ENCODE assay signal across 9 mouse cellular contexts in the genomic region with DNA sequence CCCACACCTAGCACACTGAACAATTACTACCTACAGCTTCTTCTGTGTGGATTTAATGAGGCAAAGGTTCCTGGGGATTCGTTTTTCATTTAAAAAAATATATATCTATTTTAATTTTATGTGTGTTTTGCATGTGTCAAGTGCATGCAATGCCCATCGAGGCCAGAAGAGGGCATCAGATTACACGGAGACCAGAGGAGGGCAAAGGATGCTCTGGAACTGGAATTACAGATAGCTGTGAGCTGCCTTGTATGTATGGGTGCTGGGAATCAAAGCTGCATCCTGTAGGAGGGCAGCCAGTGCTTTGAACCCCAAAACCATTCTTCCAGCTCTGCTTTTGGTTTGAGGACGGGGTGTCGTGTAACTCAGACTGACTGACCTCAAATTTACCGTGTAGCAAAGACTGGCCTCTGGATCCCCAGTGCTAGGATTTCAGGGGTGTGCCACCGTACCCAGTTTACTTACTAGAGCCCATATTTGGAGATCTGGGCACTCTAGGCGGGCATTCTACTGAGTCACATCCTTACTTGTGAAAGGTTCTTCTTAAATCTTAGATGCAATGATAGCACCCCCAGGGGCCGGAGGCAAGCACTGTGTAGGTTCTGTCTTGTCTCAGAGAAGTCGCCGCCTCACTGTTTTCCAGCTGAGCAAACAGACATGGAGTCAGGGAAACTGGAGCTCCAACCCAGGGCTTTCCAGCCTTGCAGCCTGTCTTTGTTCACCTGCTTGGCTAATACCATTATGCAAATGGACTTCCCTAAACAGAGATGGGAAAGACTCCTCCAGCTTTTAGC.
DNase-seq lines count a peak whose midpoint lies in the region; ATAC-seq lines count a peak whose summit lies in the region.
"Had no signal": no experiment of that assay in that cellular context is flagged by ENCODE, and none has a peak within 500 bp of the region (broad histone marks: within the 10 kb centered on the region; RNA-seq: fewer than 3 reads in every experiment).

No protein-coding gene starts in this region.

- no peaks in the 10 kb centered on the region for H3K36me3 ChIP-seq in forebrain, embryonic 15.5 days
- no peaks in the 10 kb centered on the region for H3K36me3 ChIP-seq in hindbrain, embryonic 16.5 days (ENCODE audit: control insufficient read depth, insufficient read depth, low read length)
- no peaks in the 10 kb centered on the region for H3K36me3 ChIP-seq in midbrain, embryonic 14.5 days (ENCODE audit: control insufficient read depth, insufficient read depth, low read length)
- H3K36me3 ChIP-seq: limb, embryonic 15.5 days had no signal

- ATAC-seq in forebrain, embryonic 15.5 days (replicated peaks), result no peak
- ATAC-seq in hindbrain, embryonic 16.5 days, result no peak
- ATAC-seq in midbrain, embryonic 14.5 days (ENCODE audit: low FRiP score, low TSS enrichment), result no peak; the same call in 1 of the 2 replicates

- no peak overlapping the region for H3K9ac ChIP-seq in forebrain, embryonic 15.5 days (replicated peaks)
- peak overlapping the region; percentile 54; the same call in 1 of the 2 replicates for H3K9ac ChIP-seq in hindbrain, embryonic 16.5 days (ENCODE audit: low read depth, low read length)
- H3K9ac ChIP-seq in midbrain, embryonic 14.5 days (replicated peaks; ENCODE audit: low read length), result peak overlapping the region; percentile 40; the same call in 1 of the 2 replicates
- H3K9ac ChIP-seq: limb, embryonic 15.5 days had no signal

- WGBS in forebrain, embryonic 15.5 days, result 8% methylated on average over 11 of the region's 11 CpGs
- WGBS in hindbrain, embryonic 16.5 days, result 9% methylated on average over 11 of the region's 11 CpGs
- WGBS in midbrain, embryonic 14.5 days, result 10% methylated on average over 11 of the region's 11 CpGs

- no peaks in the 10 kb centered on the region for H3K9me3 ChIP-seq in forebrain, embryonic 15.5 days
- H3K9me3 ChIP-seq in hindbrain, embryonic 16.5 days (ENCODE audit: control insufficient read depth, low read length), result no peaks in the 10 kb centered on the region
- H3K9me3 ChIP-seq in midbrain, embryonic 14.5 days (ENCODE audit: control insufficient read depth, low read length), result no peaks in the 10 kb centered on the region
- H3K9me3 ChIP-seq: limb, embryonic 15.5 days had no signal

- peaks cover 16% of the 10 kb centered on the region for H3K4me1 ChIP-seq in forebrain, embryonic 15.5 days
- H3K4me1 ChIP-seq in hindbrain, embryonic 16.5 days (ENCODE audit: control insufficient read depth, insufficient read depth, low read depth, low read length), result peaks cover 10% of the 10 kb centered on the region
- peaks cover 19% of the 10 kb centered on the region for H3K4me1 ChIP-seq in midbrain, embryonic 14.5 days (ENCODE audit: control insufficient read depth, insufficient read depth, low read length)

- intact Hi-C loops in heart, postnatal 25 days (cut with DNase I), result loop anchor here (2.0 to 5.0 kb wide), 2 partner anchors 156 to 650 kb away; no protein-coding TSS in a partner anchor

- H3K27ac ChIP-seq in forebrain, embryonic 15.5 days (replicated peaks), result peak overlapping the region; percentile 77; the same call in 1 of the 2 replicates
- H3K27ac ChIP-seq in hindbrain, embryonic 16.5 days (ENCODE audit: low read depth, low read length), result peak overlapping the region; percentile 70
- H3K27ac ChIP-seq in midbrain, embryonic 14.5 days (replicated peaks; ENCODE audit: low read depth, low read length), result peak overlapping the region; percentile 86
- H3K27ac ChIP-seq: limb, embryonic 15.5 days had no signal

- 0 out of 2 replicates have a peak overlapping the region, but pooled peaks have one; percentile 27 for H3K4me3 ChIP-seq in forebrain, embryonic 15.5 days
- H3K4me3 ChIP-seq in hindbrain, embryonic 16.5 days (ENCODE audit: low read length), result no peak overlapping the region
- 0 out of 2 replicates have a peak overlapping the region, but pooled peaks have one; percentile 13 for H3K4me3 ChIP-seq in midbrain, embryonic 14.5 days (replicated peaks; ENCODE audit: low read depth, low read length)
- H3K4me3 ChIP-seq: limb, embryonic 15.5 days had no signal

- H3K27me3 ChIP-seq in forebrain, embryonic 15.5 days, result peaks cover 15% of the 10 kb centered on the region
- no peaks in the 10 kb centered on the region for H3K27me3 ChIP-seq in hindbrain, embryonic 16.5 days (replicated peaks; ENCODE audit: control insufficient read depth, insufficient read depth, low read length)
- peaks cover 5% of the 10 kb centered on the region for H3K27me3 ChIP-seq in midbrain, embryonic 14.5 days (ENCODE audit: control insufficient read depth, insufficient read depth, low read length)

- H3K4me2 ChIP-seq in forebrain, embryonic 15.5 days (replicated peaks), result peak overlapping the region; percentile 47
- peak overlapping the region; percentile 58 for H3K4me2 ChIP-seq in hindbrain, embryonic 16.5 days (ENCODE audit: low read length)
- H3K4me2 ChIP-seq in midbrain, embryonic 14.5 days (ENCODE audit: low read length), result peak overlapping the region; percentile 41

- DNase-seq in heart, adult 11 months, result peak; percentile 85
- no peak for DNase-seq in heart, postnatal 25 days (ENCODE audit: low spot score)
- peak; percentile 36 for DNase-seq in c-Kit-positive CD71-negative TER-119-negative erythroid progenitor cells, embryonic 14.5 days (ENCODE audit: low read depth)
- DNase-seq in left cerebral cortex, adult 8-10 months (ENCODE audit: low spot score in 2 of 2), result peak; percentile 13 to 43
- peak; percentile 73 for DNase-seq in midbrain, embryonic 14.5 days
- peak; percentile 37 to 79 for DNase-seq in spleen, postnatal 4 days (ENCODE audit: low spot score in 2 of 2)
